Mouse (Mus musculus) ES-E14 (cell line): ENCODE results near the gene Gkn3. TPM values are rescaled to one million over a fixed set of nuclear protein-coding genes. Genes with fewer than 3 reads are reported as not detected.

Source experiments
- DNase-seq: peaks from one replicate; pipeline ENCODE4 v3.0.0-alpha.2; 2013; ENCODE audit warnings: low read depth, low spot score
- H3K27ac ChIP-seq: 2 replicates; pipeline ENCODE4 v1.5.1; 2012; ENCODE audit warnings: low read depth, mild to moderate bottlenecking, low read length, moderate library complexity, mixed read lengths; ENCODE audit not compliant: poor library complexity, insufficient read depth, severe bottlenecking
- H3K36me3 ChIP-seq: 2 replicates; pipeline ENCODE4 v1.6.1; 2012; ENCODE audit warnings: mild to moderate bottlenecking, low read length, moderate library complexity, mixed read lengths; ENCODE audit not compliant: control insufficient read depth, poor library complexity, insufficient read depth, severe bottlenecking
- H3K4me1 ChIP-seq, 2 experiments: fragments of 150-350 bp in 1 of 2; sonication (generic) in 1 of 2; 2 replicates each; pipeline ENCODE4 v1.6.1; 2012; ENCODE audit warnings: low read length in 2 of 2, mild to moderate bottlenecking in 1 of 2, mixed read lengths in 1 of 2; ENCODE audit not compliant: control insufficient read depth in 2 of 2, insufficient read depth in 2 of 2, poor library complexity in 1 of 2
- H3K4me3 ChIP-seq, 2 experiments: fragments of 150-350 bp in 1 of 2; sonication (generic) in 1 of 2; 2 replicates each; pipeline ENCODE4 v1.5.1; 2012; ENCODE audit warnings: low read length in 2 of 2, low read depth in 1 of 2, mild to moderate bottlenecking in 1 of 2, mixed read lengths in 1 of 2; ENCODE audit not compliant: insufficient read depth in 1 of 2, poor library complexity in 1 of 2, severe bottlenecking in 1 of 2
- H3K9ac ChIP-seq: 2 replicates; pipeline ENCODE4 v1.6.1; 2012; ENCODE audit warnings: low read depth, mild to moderate bottlenecking, low read length, mixed read lengths; ENCODE audit not compliant: poor library complexity, insufficient read depth, severe bottlenecking
- H3K9me3 ChIP-seq: fragments of 150-350 bp; sonication (generic); 2 replicates; pipeline ENCODE4 v1.6.1; 2012; ENCODE audit warnings: low read depth, mild to moderate bottlenecking, low read length; ENCODE audit not compliant: control insufficient read depth, insufficient read depth
- CHD2 ChIP-seq: IDR thresholded peaks from 2 replicates; pipeline ENCODE4 v1.6.1; 2014; ENCODE audit warnings: mild to moderate bottlenecking, low read depth, low read length, inconsistent platforms
- HCFC1 ChIP-seq: IDR thresholded peaks from 2 replicates; pipeline ENCODE4 v1.6.1; 2012; ENCODE audit warnings: low read length, inconsistent platforms, borderline replicate concordance; ENCODE audit not compliant: insufficient read depth
- MAFK ChIP-seq: IDR thresholded peaks from 2 replicates; pipeline ENCODE4 v1.6.1; 2014; ENCODE audit warnings: mild to moderate bottlenecking, low read depth, low read length, inconsistent platforms; ENCODE audit not compliant: insufficient read depth
- ZC3H11A ChIP-seq: IDR thresholded peaks from 2 replicates; pipeline ENCODE4 v1.6.1; 2012; ENCODE audit warnings: low read depth, mild to moderate bottlenecking, inconsistent platforms, low read length, borderline replicate concordance
- ZNF384 ChIP-seq: IDR thresholded peaks from 2 replicates; pipeline ENCODE4 v1.6.1; 2012; ENCODE audit warnings: low read depth, low read length, inconsistent platforms
- in situ Hi-C, 2 experiments: fragments of 600-800 bp; cut with MboI; formaldehyde crosslinking; loops; one replicate each; pipeline ENCODE4 v1.15.1; 2025; ENCODE audit warnings: low sequenced_read_pairs in 2 of 2, inconsistent platforms in 1 of 2; ENCODE audit not compliant: unreplicated experiment in 2 of 2
- total RNA-seq: library from RNA; depleted of rRNA; stranded (reverse); fragments of 300-350 nt; gene quantifications from 2 replicates; pipeline ENCODE4 v1.2.3, GENCODE M21; 2012

The Gkn3 gene
- total RNA-seq, 1 experiment, result not detected

DNA sequence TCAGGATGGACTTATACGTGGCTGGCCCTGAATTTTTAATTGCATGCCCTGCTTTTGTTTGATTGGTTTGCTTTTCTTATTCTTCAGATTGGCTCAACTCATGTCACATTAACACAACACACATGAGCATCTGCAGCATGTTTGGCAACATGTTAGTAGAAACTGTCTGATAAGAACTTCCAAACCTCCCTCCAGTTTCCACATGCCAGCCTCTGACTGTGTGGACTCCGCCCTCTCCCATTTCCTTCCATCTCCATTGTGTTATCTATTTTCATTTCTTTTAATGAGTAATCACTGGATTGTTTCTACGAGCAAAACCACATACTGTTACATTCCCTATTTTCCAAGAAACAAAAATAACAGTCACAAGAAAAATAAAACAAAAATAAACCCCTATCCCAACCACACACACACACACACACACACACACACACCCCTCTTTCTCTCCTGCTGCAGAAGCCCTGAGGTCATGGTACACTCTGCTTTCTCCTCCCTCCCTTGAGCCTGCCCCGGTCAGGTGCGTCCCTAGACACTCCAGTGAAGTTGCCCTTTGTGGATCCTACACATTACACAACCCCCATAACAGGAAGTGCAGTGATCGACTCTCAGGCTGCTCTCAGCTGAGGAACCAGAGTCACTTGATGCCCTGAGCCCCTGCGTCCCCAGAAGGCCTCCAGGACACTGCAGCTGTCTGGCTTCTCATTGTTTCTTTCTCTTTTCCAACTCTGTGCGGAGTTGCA lies 4.9 kb upstream of the Gkn3 start:
- Histone ChIP-seq H3K4me1 (no peaks in the 10 kb centered on the region), H3K27ac (no peak overlapping the region), H3K4me3 (no peak overlapping the region), H3K9me3 (no peaks in the 10 kb centered on the region), H3K36me3 (no peaks in the 10 kb centered on the region), H3K9ac (no peak overlapping the region)
- no peak for DNase-seq
- TF ChIP-seq HCFC1 (no peak), MAFK (no peak), ZC3H11A (no peak), ZNF384 (no peak), CHD2 (no peak)
- in situ Hi-C loops, result loop anchor here in 1 of 2 experiments (10.0 kb wide), 1 partner anchor 121 kb away; no protein-coding TSS in a partner anchor

DNA sequence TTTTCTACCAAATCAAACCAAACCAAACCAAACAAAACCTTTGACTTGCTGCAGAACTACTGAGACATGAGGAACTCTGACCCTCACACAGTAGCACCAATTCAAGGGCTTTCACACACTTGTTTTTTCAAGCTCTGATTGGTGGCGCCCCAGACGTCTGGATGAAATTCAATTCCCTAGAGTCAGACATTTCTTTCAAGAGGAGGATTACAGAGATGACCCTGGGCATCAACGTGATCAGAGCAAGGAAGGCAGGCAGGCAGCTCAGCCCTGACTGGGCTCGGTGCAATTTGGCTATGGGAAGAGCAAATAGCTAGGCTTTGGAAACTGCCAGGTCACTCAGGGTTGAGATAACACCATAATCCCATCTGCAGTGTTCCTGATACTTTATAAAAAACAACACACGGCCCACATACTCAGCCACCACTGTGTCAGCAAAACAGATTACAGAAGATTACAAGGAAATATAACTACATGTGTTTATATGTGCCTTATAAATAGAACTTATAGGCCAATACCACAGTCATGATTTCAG lies 787 bp upstream of the Gkn3 start:
- Histone ChIP-seq H3K4me3 (no peak overlapping the region), H3K9me3 (no peaks in the 10 kb centered on the region), H3K27ac (no peak overlapping the region), H3K9ac (no peak overlapping the region), H3K4me1 (no peaks in the 10 kb centered on the region), H3K36me3 (no peaks in the 10 kb centered on the region)
- in situ Hi-C loops, result no loop called here
- no peak for DNase-seq
- TF ChIP-seq HCFC1 (no peak), CHD2 (no peak), ZC3H11A (no peak), MAFK (no peak), ZNF384 (no peak)

DNA sequence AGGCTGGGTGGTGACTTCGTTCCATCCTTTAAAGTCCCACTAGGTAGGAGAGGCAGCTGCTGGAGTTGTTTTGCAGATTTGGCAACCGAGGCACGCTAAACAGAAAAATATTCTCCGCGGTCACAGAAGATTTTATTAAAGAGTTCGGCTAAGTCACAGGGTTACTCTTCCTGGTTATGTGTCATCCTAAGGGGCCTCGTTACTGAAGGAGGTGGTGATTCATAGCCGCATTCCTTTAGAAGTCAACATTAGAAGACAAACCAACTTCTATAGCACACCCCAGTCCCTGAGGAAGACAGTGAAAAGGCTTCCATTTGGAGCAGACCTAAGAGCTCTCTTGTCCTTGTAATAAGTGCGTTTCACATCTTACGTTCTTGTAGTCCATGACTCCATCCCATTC lies 2.1 kb downstream of the Gkn3 start:
- in situ Hi-C loops, result no loop called here

DNA sequence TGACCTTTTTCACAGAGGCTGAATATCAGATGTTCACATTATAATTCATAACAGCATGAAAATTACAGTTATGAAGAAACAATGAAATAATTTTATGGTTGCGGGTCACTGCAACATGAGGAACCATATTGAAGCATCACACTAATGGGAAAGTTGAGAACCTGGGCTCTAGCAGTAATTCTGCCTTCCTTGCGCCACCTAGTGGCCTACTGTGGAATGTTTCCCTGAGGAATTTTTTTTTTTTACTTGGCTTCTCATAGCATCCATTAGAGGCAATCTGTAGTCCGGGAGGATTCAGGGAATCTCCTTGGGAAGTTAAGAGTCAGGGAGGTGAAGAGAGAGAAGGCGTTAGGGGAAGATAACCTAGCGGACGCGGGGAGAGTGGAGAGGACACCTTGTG lies 2.5 kb downstream of the Gkn3 start:
- no peak overlapping the region for H3K9ac ChIP-seq
- H3K27ac ChIP-seq, result no peak overlapping the region
- peak; percentile 72 for DNase-seq
- no peaks in the 10 kb centered on the region for H3K9me3 ChIP-seq
- H3K36me3 ChIP-seq, result no peaks in the 10 kb centered on the region
- H3K4me3 ChIP-seq, result no peak overlapping the region
- H3K4me1 ChIP-seq, result no peaks in the 10 kb centered on the region
- in situ Hi-C loops, result no loop called here
- 0 out of 2 replicates have a peak, but pooled peaks have one; percentile 17 for TF ChIP-seq MAFK
- peak; percentile 98 for TF ChIP-seq ZNF384
- TF ChIP-seq ZC3H11A, result no peak
- no peak for TF ChIP-seq CHD2
- no peak for TF ChIP-seq HCFC1

More for the DNA sequence above, 2.1 kb downstream of the Gkn3 start:
- Histone ChIP-seq H3K36me3 (no peaks in the 10 kb centered on the region), H3K4me3 (no peak overlapping the region), H3K9ac (no peak overlapping the region), H3K9me3 (no peaks in the 10 kb centered on the region), H3K27ac (no peak overlapping the region), H3K4me1 (no peaks in the 10 kb centered on the region)
- TF ChIP-seq ZC3H11A (no peak), HCFC1 (no peak), MAFK (no peak), CHD2 (no peak), ZNF384 (no peak)
- no peak for DNase-seq

DNA sequence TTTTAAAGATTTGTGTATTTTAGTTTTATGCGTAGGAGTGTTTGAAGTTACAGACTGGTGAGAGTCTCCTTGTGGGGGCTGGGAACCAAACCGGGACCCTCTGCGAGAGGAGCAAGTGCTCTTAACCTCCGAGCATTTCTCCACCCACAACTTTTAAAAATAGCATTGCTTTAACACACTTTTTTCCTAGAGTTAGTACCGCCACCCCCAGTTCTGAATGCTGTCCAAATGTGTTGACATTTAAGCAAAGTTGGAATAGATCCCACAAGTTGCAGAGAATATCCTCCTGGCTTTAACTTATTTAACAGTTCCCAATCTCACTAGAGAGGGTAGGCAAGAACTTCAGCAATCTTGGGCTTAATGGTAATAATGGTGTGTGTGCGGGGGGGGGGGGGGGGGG lies 4.0 kb downstream of the Gkn3 start:
- no peak overlapping the region for H3K9ac ChIP-seq
- no peak overlapping the region for H3K27ac ChIP-seq
- in situ Hi-C loops, result no loop called here
- TF ChIP-seq ZNF384 (no peak), CHD2 (no peak)
- H3K36me3 ChIP-seq, result no peaks in the 10 kb centered on the region
- H3K4me1 ChIP-seq, result no peaks in the 10 kb centered on the region
- DNase-seq, result no peak
- H3K4me3 ChIP-seq, result peak overlapping the region in 1 of 2 experiments; percentile 67; a peak in 2 of 4 replicates
- no peaks in the 10 kb centered on the region for H3K9me3 ChIP-seq
